Mouse (Mus musculus) hindbrain, embryonic 15.5 days (tissue): ENCODE results near the gene Zdhhc6. TPM values are rescaled to one million over a fixed set of nuclear protein-coding genes. Genes with fewer than 3 reads are reported as not detected.

Source experiments
- ATAC-seq: fragments of 200-750 bp; cut with Nextera tagmentation; 2 replicates; pipeline ENCODE4 v1.8.0; 2017; ENCODE audit warnings: low read depth, moderate number of reproducible peaks, moderate TSS enrichment; ENCODE audit not compliant: low FRiP score
- H3K27ac ChIP-seq: fragments of 300-500 bp; sonication (generic); replicated peaks from 2 replicates; pipeline ENCODE4 v1.5.1; 2015; ENCODE audit warnings: mild to moderate bottlenecking, inconsistent platforms
- H3K27me3 ChIP-seq: fragments of 300-500 bp; sonication (generic); 2 replicates; pipeline ENCODE4 v1.6.1; 2015; ENCODE audit warnings: control low read depth, inconsistent platforms
- H3K36me3 ChIP-seq: fragments of 300-500 bp; sonication (generic); 2 replicates; pipeline ENCODE4 v1.6.1; 2015; ENCODE audit warnings: control low read depth, inconsistent platforms
- H3K4me1 ChIP-seq: fragments of 300-500 bp; sonication (generic); replicated peaks from 2 replicates; pipeline ENCODE4 v1.6.1; 2015; ENCODE audit warnings: control low read depth, inconsistent platforms
- H3K4me2 ChIP-seq: fragments of 300-500 bp; sonication (generic); 2 replicates; pipeline ENCODE4 v1.6.1; 2015; ENCODE audit warnings: moderate library complexity, mild to moderate bottlenecking, inconsistent platforms
- H3K4me3 ChIP-seq: fragments of 300-500 bp; sonication (generic); 2 replicates; pipeline ENCODE4 v1.5.1; 2015; ENCODE audit warnings: mild to moderate bottlenecking, inconsistent platforms
- H3K9ac ChIP-seq: fragments of 300-500 bp; sonication (generic); 2 replicates; pipeline ENCODE4 v1.6.1; 2015; ENCODE audit warnings: inconsistent platforms
- H3K9me3 ChIP-seq: fragments of 300-500 bp; sonication (generic); 2 replicates; pipeline ENCODE4 v1.6.1; 2016; ENCODE audit warnings: control low read depth, inconsistent platforms
- WGBS: fragments of 180-500 bp; shearing (Covaris S2); methylation state at CpG from one replicate; pipeline ENCODE4 v1.1.7; 2015; 5-methylcytosine and 5-hydroxymethylcytosine counted together
- polyA plus RNA-seq: library from polyadenylated mRNA; unstranded; fragments of >200 nt; fragmentation: Nextera tagmentation; extraction: Ambion mirVana; gene quantifications from 2 replicates; pipeline ENCODE4 v1.2.1, GENCODE M21; 2015

Gene Zdhhc6
- polyA plus RNA-seq, 1 experiment from 2014 or later = 71.1 TPM

DNA sequence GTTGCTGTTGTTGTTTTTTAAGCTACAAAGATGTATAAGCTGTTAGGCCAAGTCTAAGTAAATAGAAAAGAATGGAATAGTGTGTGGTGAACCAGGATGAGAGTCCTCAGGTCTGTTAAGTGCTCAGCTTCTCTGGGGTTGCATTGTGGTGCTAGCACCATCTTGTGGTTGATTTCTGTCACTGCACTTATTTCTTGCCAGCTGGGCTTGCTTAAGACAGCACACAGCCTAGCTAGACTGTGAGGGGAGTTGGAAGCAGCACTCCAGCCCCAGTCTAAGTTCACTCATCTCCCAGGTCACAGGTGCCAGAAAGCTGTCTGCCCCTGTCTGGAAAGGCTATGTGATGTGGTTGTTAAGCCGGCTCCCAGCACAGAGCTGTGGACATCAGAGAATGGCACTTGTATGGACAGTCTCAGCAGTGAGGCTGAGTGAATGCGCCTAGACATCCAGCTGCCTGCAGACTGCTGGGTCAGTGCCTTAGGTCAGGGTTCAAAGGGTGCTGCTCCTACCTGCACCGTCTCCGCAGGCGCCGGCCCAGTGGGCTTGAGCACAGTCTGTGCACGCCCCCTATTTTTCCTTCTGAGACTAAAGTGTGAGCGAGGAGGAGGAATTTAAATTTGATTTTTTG is 16.9 kb upstream of the Zdhhc6 start:
- ATAC-seq = peak; percentile 76; the same call in 1 of the 2 replicates
- H3K36me3 ChIP-seq = peaks cover 14% of the 10 kb centered on the region
- H3K27me3 ChIP-seq = no peaks in the 10 kb centered on the region
- H3K27ac ChIP-seq = no peak overlapping the region
- H3K9ac ChIP-seq = no peak overlapping the region
- no peak overlapping the region for H3K4me2 ChIP-seq
- H3K9me3 ChIP-seq = no peaks in the 10 kb centered on the region
- H3K4me1 ChIP-seq = no peaks in the 10 kb centered on the region
- WGBS = 91% methylated on average over 8 of the region's 8 CpGs
- no peak overlapping the region for H3K4me3 ChIP-seq

DNA sequence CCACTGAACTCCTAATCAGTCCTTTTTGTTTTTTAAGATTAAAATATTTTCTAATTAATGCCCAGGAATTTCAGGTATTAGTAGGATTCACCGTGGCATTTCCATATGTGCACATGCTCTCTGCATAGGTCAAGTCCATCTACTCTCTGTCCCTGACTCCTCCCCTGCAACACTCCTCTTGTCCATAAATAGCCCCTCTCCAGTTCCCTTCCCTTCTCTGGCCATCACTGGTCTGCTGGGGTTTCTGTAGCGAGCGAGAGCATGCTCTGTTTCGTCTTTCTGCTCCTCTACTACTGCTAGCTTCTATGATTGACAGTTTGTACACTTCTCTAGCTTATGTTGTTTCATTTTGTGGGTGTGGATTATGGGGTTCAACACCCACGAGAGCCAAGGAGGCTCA is 15.9 kb upstream of the Zdhhc6 start:
- Histone ChIP-seq H3K27ac (no peak overlapping the region), H3K4me2 (no peak overlapping the region), H3K9me3 (no peaks in the 10 kb centered on the region), H3K9ac (no peak overlapping the region), H3K27me3 (no peaks in the 10 kb centered on the region), H3K36me3 (peaks cover 14% of the 10 kb centered on the region), H3K4me1 (no peaks in the 10 kb centered on the region), H3K4me3 (no peak overlapping the region)
- 95% methylated on average over 5 of the region's 5 CpGs for WGBS
- ATAC-seq = no peak

DNA sequence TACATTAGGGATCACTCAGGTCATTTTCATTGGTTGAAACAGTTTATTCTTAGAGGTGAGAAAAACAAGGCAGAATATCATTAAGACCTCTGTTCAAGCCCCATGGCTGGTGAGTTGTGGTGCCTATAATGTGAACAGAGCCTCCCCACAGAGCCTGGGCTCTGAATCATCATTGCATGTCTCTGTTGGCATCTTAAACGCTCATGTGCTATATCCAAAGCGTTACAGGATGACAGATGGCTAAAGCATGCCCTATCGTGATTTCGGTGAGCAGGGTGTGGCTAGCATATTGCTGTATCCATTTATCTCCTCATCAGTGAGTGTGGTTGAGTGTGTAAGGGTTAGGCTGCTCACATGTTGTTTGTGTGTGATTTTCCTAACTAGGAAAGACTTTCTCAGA is 11.7 kb upstream of the Zdhhc6 start:
- Histone ChIP-seq H3K36me3 (peaks cover 25% of the 10 kb centered on the region), H3K4me3 (no peak overlapping the region), H3K4me2 (no peak overlapping the region), H3K27ac (no peak overlapping the region), H3K27me3 (no peaks in the 10 kb centered on the region), H3K4me1 (no peaks in the 10 kb centered on the region), H3K9ac (no peak overlapping the region), H3K9me3 (no peaks in the 10 kb centered on the region)
- WGBS = 87% methylated on average over 4 of the region's 4 CpGs
- no peak for ATAC-seq

DNA sequence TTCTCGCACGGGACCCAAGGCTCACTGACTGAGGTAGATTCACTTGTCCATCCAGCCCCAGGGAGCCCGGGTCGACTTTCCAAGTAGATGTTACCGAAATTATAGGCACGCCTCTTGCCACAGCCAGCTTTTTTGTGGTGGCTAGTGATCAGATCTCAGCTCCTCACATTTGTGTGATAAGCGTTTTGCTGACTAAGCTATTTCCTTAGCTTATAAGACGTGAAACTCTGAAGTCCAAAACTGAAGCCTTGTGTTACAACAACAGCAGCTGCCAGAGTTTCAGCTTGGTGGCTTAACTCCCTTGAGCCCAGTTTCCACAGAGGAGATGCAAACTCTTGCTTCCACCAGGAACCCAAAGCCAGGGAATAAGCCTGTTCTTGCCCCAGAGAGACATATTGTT is 6.8 kb upstream of the Zdhhc6 start:
- no peaks in the 10 kb centered on the region for H3K27me3 ChIP-seq
- no peak for ATAC-seq
- no peak overlapping the region for H3K4me2 ChIP-seq
- no peaks in the 10 kb centered on the region for H3K9me3 ChIP-seq
- H3K27ac ChIP-seq = no peak overlapping the region
- H3K4me1 ChIP-seq = peaks cover 4% of the 10 kb centered on the region; the same call in 1 of the 2 replicates
- WGBS = 96% methylated on average over 8 of the region's 8 CpGs
- no peak overlapping the region for H3K4me3 ChIP-seq
- H3K9ac ChIP-seq = no peak overlapping the region
- peaks cover 10% of the 10 kb centered on the region; the same call in 1 of the 2 replicates for H3K36me3 ChIP-seq

DNA sequence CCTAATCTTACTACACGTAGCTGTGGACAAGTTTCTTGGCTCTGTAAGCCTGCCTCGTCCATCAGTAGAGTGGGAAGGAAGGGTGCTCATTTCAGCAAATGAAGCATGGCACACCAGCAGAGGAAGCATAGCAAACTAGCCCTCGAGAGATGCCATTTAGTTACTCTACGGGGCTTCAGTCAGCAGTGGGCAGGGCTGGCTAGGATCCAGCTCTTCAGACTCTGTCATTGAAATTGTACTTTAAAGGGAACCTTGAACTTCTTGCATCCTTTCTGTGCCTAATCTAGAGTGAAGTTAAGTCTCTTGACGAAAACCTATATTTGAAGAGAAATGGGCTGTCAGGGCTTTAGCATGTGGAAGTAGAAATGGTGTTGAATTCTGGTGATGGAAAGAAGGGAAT is 3.7 kb upstream of the Zdhhc6 start:
- H3K4me1 ChIP-seq = peaks cover 20% of the 10 kb centered on the region
- no peak overlapping the region for H3K4me3 ChIP-seq
- H3K27me3 ChIP-seq = no peaks in the 10 kb centered on the region
- no peak for ATAC-seq
- H3K9me3 ChIP-seq = no peaks in the 10 kb centered on the region
- H3K36me3 ChIP-seq = peaks cover 10% of the 10 kb centered on the region; the same call in 1 of the 2 replicates
- H3K27ac ChIP-seq = no peak overlapping the region
- no peak overlapping the region for H3K9ac ChIP-seq
- 67% methylated on average over 5 of the region's 5 CpGs for WGBS
- H3K4me2 ChIP-seq = no peak overlapping the region

DNA sequence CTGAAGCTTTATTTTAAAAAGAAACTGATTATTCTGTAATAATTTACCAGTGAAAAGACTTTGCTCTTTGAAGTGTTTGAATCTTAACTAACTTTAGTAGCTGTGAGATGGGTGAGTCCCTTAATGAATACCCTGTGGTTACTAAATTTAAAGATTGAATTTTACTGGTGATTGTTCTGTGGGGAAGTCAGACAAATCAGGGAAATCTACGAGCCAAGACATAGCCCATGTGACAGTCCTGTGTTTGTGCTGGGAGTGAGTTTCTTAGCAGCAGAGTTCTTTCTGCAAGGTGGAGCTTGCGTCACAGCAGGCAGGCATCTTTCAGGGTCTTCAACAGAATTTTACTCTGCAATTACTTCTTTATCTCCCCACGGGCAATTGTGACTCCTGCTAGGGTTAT is 3.2 kb upstream of the Zdhhc6 start:
- Histone ChIP-seq H3K27me3 (no peaks in the 10 kb centered on the region), H3K4me1 (peaks cover 25% of the 10 kb centered on the region), H3K4me3 (no peak overlapping the region), H3K4me2 (no peak overlapping the region), H3K27ac (no peak overlapping the region), H3K9ac (no peak overlapping the region), H3K9me3 (no peaks in the 10 kb centered on the region), H3K36me3 (peaks cover 10% of the 10 kb centered on the region; the same call in 1 of the 2 replicates)
- 81% methylated on average over 3 of the region's 3 CpGs for WGBS
- no peak for ATAC-seq

DNA sequence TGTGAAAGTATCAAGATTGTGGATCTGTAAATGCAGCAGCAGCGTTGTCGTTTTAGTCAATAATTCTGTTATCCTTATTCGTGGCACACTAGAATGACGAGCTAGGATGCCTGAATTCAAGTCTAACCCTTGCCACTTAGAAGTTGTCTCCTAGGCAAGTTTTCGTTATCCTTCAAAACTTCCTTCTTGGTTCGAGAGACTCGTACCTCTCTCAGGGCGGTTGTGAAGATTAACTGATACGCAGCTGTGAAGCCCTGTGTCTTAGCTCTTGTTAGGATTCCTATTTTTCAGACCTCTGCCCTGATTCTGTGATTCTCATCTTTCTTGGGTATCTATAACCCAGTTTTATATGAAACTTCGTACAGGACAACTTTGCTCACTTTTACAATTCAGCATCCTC is 1.1 kb upstream of the Zdhhc6 start:
- H3K9ac ChIP-seq = no peak overlapping the region
- no peak for ATAC-seq
- no peak overlapping the region for H3K27ac ChIP-seq
- no peaks in the 10 kb centered on the region for H3K27me3 ChIP-seq
- H3K36me3 ChIP-seq = peaks cover 2% of the 10 kb centered on the region; the same call in 1 of the 2 replicates
- H3K4me1 ChIP-seq = peaks cover 35% of the 10 kb centered on the region
- WGBS = 63% methylated on average over 10 of the region's 10 CpGs
- peak overlapping the region; percentile 87 for H3K4me2 ChIP-seq
- peak overlapping the region; percentile 62 for H3K4me3 ChIP-seq
- H3K9me3 ChIP-seq = no peaks in the 10 kb centered on the region

DNA sequence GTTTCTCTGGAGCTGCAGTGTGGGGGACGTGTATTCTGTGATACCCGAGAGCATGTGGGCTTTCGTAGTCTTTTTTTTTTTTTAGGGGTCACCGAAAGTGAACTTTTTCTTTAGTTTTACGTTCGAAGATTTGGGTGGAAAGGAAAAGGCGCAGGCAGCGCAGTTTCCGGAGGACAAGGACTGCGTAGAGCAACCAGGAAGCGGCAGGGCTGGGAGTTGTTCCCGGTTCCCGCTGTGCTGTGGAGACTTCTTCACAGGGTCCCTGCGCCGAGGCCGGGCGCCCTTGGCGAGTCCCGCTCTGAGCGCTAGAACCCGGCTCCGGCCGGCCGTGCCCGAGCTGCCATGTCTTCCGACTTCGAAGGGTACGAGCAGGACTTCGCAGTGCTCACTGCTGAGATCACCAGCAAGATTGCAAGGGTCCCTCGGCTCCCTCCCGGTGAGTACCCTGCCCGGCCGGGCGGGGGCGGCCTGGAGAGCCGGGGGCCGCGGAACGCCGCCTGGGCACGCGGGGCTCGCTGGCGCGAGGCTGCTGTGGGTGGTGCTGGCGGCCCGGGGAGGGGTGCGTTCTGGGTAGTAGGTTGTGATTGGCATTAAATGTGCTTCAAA is 380 bp upstream of the Zdhhc6 start, which contains the start of gene Vti1a:
Gene Vti1a (plus strand): TSS at position 187 of the 606 bp plus-strand sequence.
- peaks cover 35% of the 10 kb centered on the region for H3K4me1 ChIP-seq
- ATAC-seq = peak; percentile 94
- WGBS = under 1% methylated on average over 48 of the region's 48 CpGs

DNA sequence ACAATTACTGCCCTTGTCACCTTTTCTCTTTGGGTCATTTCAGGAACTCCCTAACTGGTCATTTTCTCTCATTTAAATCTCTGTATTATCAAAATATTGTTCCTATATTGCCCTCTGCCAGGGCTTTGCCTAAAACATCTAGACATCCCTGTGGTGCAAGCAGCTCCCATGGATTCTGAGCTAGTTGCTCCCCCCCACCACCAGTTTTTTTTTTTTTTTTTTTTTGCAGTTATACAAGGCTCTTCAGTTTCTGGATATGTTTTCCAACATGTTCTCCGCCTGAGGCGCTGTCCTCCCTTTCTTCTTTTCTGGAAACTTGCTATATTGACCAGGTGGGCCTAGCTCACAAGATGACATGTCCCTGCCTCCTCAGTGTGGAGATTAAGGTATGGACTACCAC is 2.2 kb downstream of the Zdhhc6 start:
- WGBS = 89% methylated on average over 2 of the region's 2 CpGs
- Histone ChIP-seq H3K27me3 (no peaks in the 10 kb centered on the region), H3K36me3 (peaks cover 27% of the 10 kb centered on the region), H3K27ac (no peak overlapping the region), H3K4me3 (no peak overlapping the region), H3K9ac (no peak overlapping the region), H3K4me2 (peak overlapping the region; percentile 13), H3K9me3 (no peaks in the 10 kb centered on the region), H3K4me1 (peaks cover 35% of the 10 kb centered on the region)
- no peak for ATAC-seq

More for the DNA sequence above, 380 bp upstream of the Zdhhc6 start, which contains the start of gene Vti1a:
- H3K27ac ChIP-seq = peak within 1 kb of the TSS; percentile 75
- H3K27me3 ChIP-seq = no peaks in the 10 kb centered on the region
- H3K36me3 ChIP-seq = peaks cover 7% of the 10 kb centered on the region
- H3K9me3 ChIP-seq = no peaks in the 10 kb centered on the region
- H3K9ac ChIP-seq = peak within 1 kb of the TSS; percentile 83
- H3K4me3 ChIP-seq = peak within 1 kb of the TSS; percentile 62
- H3K4me2 ChIP-seq = peak within 1 kb of the TSS; percentile 87

DNA sequence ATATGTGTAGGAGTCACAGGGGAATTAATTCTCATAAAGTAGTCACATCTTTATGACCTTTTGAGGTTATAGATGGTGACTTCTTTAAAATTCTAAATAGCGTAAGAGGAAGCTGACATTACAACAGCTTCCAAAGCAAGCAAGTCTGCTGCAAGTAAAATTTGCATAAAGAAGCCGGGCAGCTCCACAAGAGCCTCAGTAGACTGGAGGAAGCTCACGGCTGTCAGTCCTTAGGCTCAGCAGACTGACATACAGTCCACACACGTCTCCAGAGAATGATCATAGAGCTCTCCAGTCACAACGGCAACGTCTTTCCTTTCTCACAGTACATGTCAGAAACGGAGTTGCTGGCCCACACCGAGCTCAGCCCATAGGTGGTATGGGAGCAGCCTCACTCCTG is 4.0 kb downstream of the Zdhhc6 start:
- 87% methylated on average over 8 of the region's 8 CpGs for WGBS
- H3K4me2 ChIP-seq = no peak overlapping the region
- H3K27ac ChIP-seq = no peak overlapping the region
- H3K9ac ChIP-seq = no peak overlapping the region
- H3K9me3 ChIP-seq = no peaks in the 10 kb centered on the region
- ATAC-seq = no peak
- H3K4me3 ChIP-seq = no peak overlapping the region
- H3K36me3 ChIP-seq = peaks cover 30% of the 10 kb centered on the region
- no peaks in the 10 kb centered on the region for H3K27me3 ChIP-seq
- H3K4me1 ChIP-seq = peaks cover 25% of the 10 kb centered on the region

DNA sequence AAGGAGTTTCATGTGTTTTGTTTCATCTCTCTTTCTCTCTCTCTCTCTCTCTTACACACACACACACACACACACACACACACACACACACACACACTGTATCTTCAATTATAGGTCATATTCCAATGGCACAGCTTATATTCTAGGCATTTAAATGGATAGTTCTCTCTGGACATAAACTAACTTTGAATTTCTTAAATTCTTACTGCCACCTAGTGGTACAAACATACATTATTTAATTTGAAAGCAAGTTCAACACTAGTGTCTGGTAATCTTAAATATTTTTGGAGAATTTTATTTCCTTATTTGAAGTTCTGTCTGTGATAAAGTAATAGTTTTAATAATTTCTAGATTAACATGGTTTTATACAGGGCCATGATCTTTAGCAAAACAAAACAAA is 10.8 kb downstream of the Zdhhc6 start:
- Histone ChIP-seq H3K9me3 (no peaks in the 10 kb centered on the region), H3K36me3 (peaks cover 53% of the 10 kb centered on the region), H3K4me1 (no peaks in the 10 kb centered on the region), H3K27ac (no peak overlapping the region), H3K27me3 (no peaks in the 10 kb centered on the region), H3K4me2 (no peak overlapping the region), H3K4me3 (no peak overlapping the region), H3K9ac (no peak overlapping the region)
- ATAC-seq = no peak

DNA sequence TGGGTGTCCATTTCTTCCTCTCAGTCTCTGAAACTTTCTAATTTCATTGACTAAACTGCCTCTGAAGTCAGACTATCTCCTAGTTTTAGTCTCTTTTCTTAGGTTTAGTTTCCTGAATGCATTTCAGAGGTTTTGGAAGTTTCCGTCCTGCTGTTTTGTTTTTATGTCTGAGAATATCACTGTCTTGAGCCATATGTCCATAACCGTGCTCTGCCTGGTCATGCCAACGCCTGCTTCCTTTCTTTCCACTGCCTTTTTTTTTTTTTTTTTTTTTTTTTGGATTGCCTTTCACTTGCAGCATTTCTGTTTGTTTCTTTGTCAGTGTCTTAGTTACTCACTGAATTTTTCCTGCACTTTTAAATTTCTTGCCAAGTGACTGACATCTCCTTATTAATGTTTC is 15.3 kb downstream of the Zdhhc6 start:
- 95% methylated on average over 3 of the region's 3 CpGs for WGBS
- ATAC-seq = no peak
- Histone ChIP-seq H3K4me3 (no peak overlapping the region), H3K9ac (no peak overlapping the region), H3K9me3 (no peaks in the 10 kb centered on the region), H3K36me3 (peaks cover 47% of the 10 kb centered on the region), H3K4me1 (no peaks in the 10 kb centered on the region), H3K27ac (no peak overlapping the region), H3K4me2 (no peak overlapping the region), H3K27me3 (no peaks in the 10 kb centered on the region)
